In the genomic region with DNA sequence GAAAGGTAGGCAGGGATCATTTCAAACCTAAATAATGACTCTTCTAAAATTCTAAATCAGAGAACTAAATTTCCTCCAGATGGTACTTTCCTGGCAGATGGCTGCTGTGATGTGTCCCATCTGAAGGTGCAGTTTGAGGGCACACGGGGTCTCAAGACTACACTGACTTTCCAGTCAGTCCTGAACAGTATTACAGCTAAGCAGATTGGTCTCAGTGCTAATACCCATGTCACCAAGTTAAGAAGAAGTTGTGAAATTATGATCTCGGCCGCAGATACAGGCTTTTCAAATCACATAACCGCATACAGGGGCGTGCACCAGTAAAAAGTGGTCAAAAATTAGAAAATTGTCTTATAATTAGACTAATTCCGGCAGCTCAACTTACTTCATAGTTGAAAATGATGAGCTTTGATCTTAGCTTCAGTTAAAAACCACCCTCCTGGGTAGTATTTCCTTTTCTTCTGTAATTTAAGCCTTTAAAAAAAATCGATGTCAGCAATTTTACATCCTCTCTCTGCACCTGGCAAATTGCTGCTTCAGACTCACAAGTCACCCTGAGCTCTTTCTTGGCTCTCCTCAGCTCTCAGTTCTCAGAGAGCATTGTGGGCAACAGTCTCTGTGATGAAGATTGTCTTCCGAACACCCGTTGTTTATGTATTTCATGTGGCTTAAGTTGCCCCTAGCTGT, we compare ENCODE assay signal across 16 mouse cellular contexts.
DNase-seq lines count a peak whose midpoint lies in the region; ATAC-seq and TF ChIP-seq lines count a peak whose summit lies in the region.
"Had no signal": no experiment of that assay in that cellular context is flagged by ENCODE, and none has a peak within 500 bp of the region (broad histone marks: within the 10 kb centered on the region; RNA-seq: fewer than 3 reads in every experiment).

No protein-coding gene starts in this region.

- no peaks in the 10 kb centered on the region for H3K36me3 ChIP-seq in lung, embryonic 15.5 days
- H3K36me3 ChIP-seq in thymus, adult 2 months (ENCODE audit: control insufficient read depth, insufficient read depth, low read length), result no peaks in the 10 kb centered on the region
- H3K36me3 ChIP-seq: kidney, embryonic 15.5 days; midbrain, embryonic 13.5 days had no signal

- no peak for ATAC-seq in lung, embryonic 15.5 days (ENCODE audit: borderline replicate concordance, extremely low read depth, low FRiP score, low TSS enrichment)
- no peak for ATAC-seq in frontal cortex, adult (ENCODE audit: low TSS enrichment)
- ATAC-seq: forebrain, embryonic 16.5 days; intestine, embryonic 16.5 days; midbrain, embryonic 13.5 days had no signal

- DNase-seq in lung, adult 18-20 months, result no peak
- peak; percentile 17 for DNase-seq in thymus, adult 2 months
- no peak for DNase-seq in right cerebral cortex, adult 18-20 months
- DNase-seq in ovary, postnatal 36 days (ENCODE audit: low spot score), result no peak
- DNase-seq: adrenal gland, postnatal 25 days; cerebellum, adult 8-10 months; heart, adult 18-20 months; liver; lung, embryonic 14.5 days had no signal

- no peaks in the 10 kb centered on the region for H3K9me3 ChIP-seq in lung, embryonic 15.5 days
- H3K9me3 ChIP-seq: kidney, embryonic 15.5 days; midbrain, embryonic 13.5 days had no signal

- H3K4me3 ChIP-seq in lung, embryonic 15.5 days, result no peak overlapping the region
- no peak overlapping the region for H3K4me3 ChIP-seq in bone marrow macrophage, adult 2 months (ENCODE audit: insufficient read depth, low read length)
- no peak overlapping the region for H3K4me3 ChIP-seq in thymus, adult 2 months (ENCODE audit: control insufficient read depth, insufficient read depth, low read length)
- H3K4me3 ChIP-seq: kidney, embryonic 15.5 days; midbrain, embryonic 13.5 days had no signal

- TF ChIP-seq POLR2A in bone marrow macrophage, adult 2 months (IDR thresholded peaks at IDR 0.05; ENCODE audit: borderline replicate concordance, low read depth, low read length), result no peak
- TF ChIP-seq POLR2A in thymus, adult 2 months (IDR thresholded peaks at IDR 0.05; ENCODE audit: control insufficient read depth, extremely low read depth, insufficient read depth, low read length, poor library complexity), result no peak

- TF ChIP-seq CTCF in bone marrow macrophage, adult 2 months (IDR thresholded peaks at IDR 0.05; ENCODE audit: low read depth, low read length), result no peak
- no peak for TF ChIP-seq CTCF in thymus, adult 2 months (IDR thresholded peaks at IDR 0.05; ENCODE audit: borderline replicate concordance, control insufficient read depth, extremely low read depth, insufficient read depth, low read length, poor library complexity)

- 0 out of 2 replicates have a peak overlapping the region, but pooled peaks have one; percentile 9 for H3K27ac ChIP-seq in lung, embryonic 15.5 days
- peak overlapping the region; percentile 48 for H3K27ac ChIP-seq in bone marrow macrophage, adult 2 months (ENCODE audit: insufficient read depth, low read depth, low read length)
- H3K27ac ChIP-seq in thymus, adult 2 months (ENCODE audit: control insufficient read depth, insufficient read depth, low read length), result no peak overlapping the region
- H3K27ac ChIP-seq: kidney, embryonic 15.5 days; midbrain, embryonic 13.5 days had no signal

- no peak overlapping the region for H3K4me2 ChIP-seq in lung, embryonic 15.5 days
- H3K4me2 ChIP-seq: kidney, embryonic 15.5 days; lung, embryonic 14.5 days; midbrain, embryonic 13.5 days had no signal

- H3K9ac ChIP-seq in lung, embryonic 15.5 days, result no peak overlapping the region
- H3K9ac ChIP-seq: kidney, embryonic 15.5 days; lung, embryonic 14.5 days; midbrain, embryonic 13.5 days had no signal

- peaks cover 7% of the 10 kb centered on the region for H3K4me1 ChIP-seq in lung, embryonic 15.5 days
- H3K4me1 ChIP-seq in bone marrow macrophage, adult 2 months (ENCODE audit: control insufficient read depth, insufficient read depth, low read length), result peaks cover 7% of the 10 kb centered on the region
- no peaks in the 10 kb centered on the region; the same call in 1 of the 2 replicates for H3K4me1 ChIP-seq in thymus, adult 2 months (replicated peaks; ENCODE audit: control insufficient read depth, insufficient read depth, low read length)

- no peaks in the 10 kb centered on the region for H3K27me3 ChIP-seq in lung, embryonic 15.5 days
- H3K27me3 ChIP-seq in thymus, adult 2 months (ENCODE audit: control insufficient read depth, insufficient read depth, low read length), result no peaks in the 10 kb centered on the region
- H3K27me3 ChIP-seq: kidney, embryonic 15.5 days; midbrain, embryonic 13.5 days had no signal

- WGBS in lung, embryonic 15.5 days, result 75% methylated on average over 9 of the region's 9 CpGs
- 9% methylated on average over 9 of the region's 9 CpGs for WGBS in thymus, adult 2 months
